Mouse (Mus musculus) midbrain, embryonic 10.5 days (tissue): ENCODE measurements around the gene Klf12. TPM values are rescaled to one million over a fixed set of nuclear protein-coding genes. Genes with fewer than 3 reads are reported as not detected.

Experiments used
- DNase-seq: peaks from one replicate; pipeline ENCODE4 v3.0.0-alpha.2; 2017; ENCODE audit warnings: low spot score
- H3K27ac ChIP-seq: fragments of 300-500 bp; sonication (generic); replicated peaks from 2 replicates; pipeline ENCODE4 v1.5.1; 2016; ENCODE audit warnings: mild to moderate bottlenecking
- H3K27me3 ChIP-seq: fragments of 300-500 bp; sonication (generic); 2 replicates; pipeline ENCODE4 v1.6.1; 2016; ENCODE audit warnings: low read depth, mild to moderate bottlenecking; ENCODE audit not compliant: poor library complexity, severe bottlenecking
- H3K36me3 ChIP-seq: fragments of 300-500 bp; sonication (generic); 2 replicates; pipeline ENCODE4 v1.6.1; 2016; ENCODE audit warnings: mild to moderate bottlenecking, moderate library complexity
- H3K4me1 ChIP-seq: fragments of 300-500 bp; sonication (generic); 2 replicates; pipeline ENCODE4 v1.6.1; 2016
- H3K4me3 ChIP-seq: fragments of 300-500 bp; sonication (generic); 2 replicates; pipeline ENCODE4 v1.5.1; 2016; ENCODE audit warnings: mild to moderate bottlenecking, moderate library complexity
- H3K9me3 ChIP-seq: fragments of 300-500 bp; sonication (generic); replicated peaks from 2 replicates; pipeline ENCODE4 v1.6.1; 2016; ENCODE audit warnings: mild to moderate bottlenecking
- WGBS: fragments of 180-500 bp; shearing (Covaris S2); methylation state at CpG from one replicate; pipeline ENCODE4 v1.1.7; 2016; 5-methylcytosine and 5-hydroxymethylcytosine counted together
- polyA plus RNA-seq: library from polyadenylated mRNA; unstranded; fragments of >200 nt; fragmentation: Nextera tagmentation; extraction: Ambion mirVana; gene quantifications from 2 replicates; pipeline ENCODE4 v1.2.1, GENCODE M21; 2016

The Klf12 gene
- polyA plus RNA-seq, 1 experiment from 2014 or later, result 15.8 TPM

DNA sequence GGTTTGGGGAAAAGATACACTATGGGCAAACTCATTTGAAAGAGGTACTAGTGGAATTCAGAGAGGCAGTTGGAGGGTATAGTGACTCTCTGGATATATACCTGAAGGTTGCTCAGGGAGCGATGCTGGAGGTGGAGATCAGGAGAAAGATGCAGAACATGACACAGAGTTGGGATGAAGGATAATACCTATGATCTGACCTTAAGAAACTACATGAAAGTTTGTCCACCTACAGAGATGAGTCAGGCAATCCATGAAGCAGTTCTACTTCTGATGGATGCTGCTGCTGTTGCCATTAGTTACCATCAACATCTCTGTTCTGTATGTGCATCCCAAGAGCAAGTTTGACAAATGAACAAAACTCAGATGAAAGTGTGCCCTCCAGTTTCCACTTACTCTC lies 222.0 kb downstream of the Klf12 start:
- H3K36me3 ChIP-seq, result no peaks in the 10 kb centered on the region

DNA sequence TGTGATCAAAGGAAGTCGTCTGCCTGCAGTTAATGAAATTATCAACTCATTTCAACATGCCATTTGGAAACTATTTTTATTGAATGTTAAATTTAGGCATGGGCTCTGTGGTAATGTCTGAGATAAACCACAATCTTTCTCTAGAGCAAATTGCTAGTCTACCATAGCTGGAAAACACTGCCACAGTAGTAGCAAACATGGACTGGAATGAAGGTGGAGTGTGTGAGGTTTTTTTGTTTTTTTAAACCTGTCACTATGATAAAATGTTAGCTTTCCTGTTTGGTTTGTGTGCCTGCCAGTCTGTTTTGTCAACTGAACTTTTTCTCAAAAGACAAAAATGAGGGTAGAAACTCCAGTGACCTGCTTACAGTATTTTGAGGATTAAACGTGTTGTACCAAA lies 230.3 kb downstream of the Klf12 start:
- H3K4me1 ChIP-seq, result no peaks in the 10 kb centered on the region
- no peaks in the 10 kb centered on the region for H3K9me3 ChIP-seq
- DNase-seq, result no peak
- no peak overlapping the region for H3K4me3 ChIP-seq
- H3K36me3 ChIP-seq, result peaks cover 13% of the 10 kb centered on the region
- H3K27me3 ChIP-seq, result no peaks in the 10 kb centered on the region
- H3K27ac ChIP-seq, result no peak overlapping the region
- WGBS, result 79% methylated on average over 2 of the region's 2 CpGs

More for the DNA sequence above, 222.0 kb downstream of the Klf12 start:
- WGBS, result 89% methylated on average over 1 of the region's 1 CpGs
- no peaks in the 10 kb centered on the region for H3K9me3 ChIP-seq
- DNase-seq, result no peak
- H3K27me3 ChIP-seq, result no peaks in the 10 kb centered on the region
- H3K27ac ChIP-seq, result no peak overlapping the region
- H3K4me1 ChIP-seq, result no peaks in the 10 kb centered on the region
- H3K4me3 ChIP-seq, result no peak overlapping the region

DNA sequence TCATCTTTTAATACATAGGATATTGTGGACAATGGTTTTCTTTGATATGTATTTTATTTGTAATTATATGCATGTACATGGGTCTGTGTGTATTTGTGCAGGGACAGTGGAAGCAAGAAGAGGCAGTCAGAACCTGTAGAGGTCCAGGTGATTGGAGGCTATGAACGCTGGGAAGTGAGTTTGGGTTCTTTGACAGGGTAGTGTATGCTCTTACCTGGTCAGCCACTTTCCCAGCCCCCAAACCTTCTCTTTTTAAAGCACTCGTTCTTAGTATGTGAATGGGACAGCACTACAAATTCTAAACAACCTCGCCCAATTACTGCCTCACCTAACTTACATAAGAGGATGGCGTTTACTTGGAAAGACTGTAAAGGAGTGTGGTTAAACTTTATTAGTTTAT lies 231.0 kb downstream of the Klf12 start:
- Histone ChIP-seq H3K36me3 (peaks cover 13% of the 10 kb centered on the region), H3K27ac (no peak overlapping the region), H3K4me3 (no peak overlapping the region), H3K9me3 (no peaks in the 10 kb centered on the region), H3K27me3 (no peaks in the 10 kb centered on the region), H3K4me1 (no peaks in the 10 kb centered on the region)
- no peak for DNase-seq
- 89% methylated on average over 4 of the region's 4 CpGs for WGBS

DNA sequence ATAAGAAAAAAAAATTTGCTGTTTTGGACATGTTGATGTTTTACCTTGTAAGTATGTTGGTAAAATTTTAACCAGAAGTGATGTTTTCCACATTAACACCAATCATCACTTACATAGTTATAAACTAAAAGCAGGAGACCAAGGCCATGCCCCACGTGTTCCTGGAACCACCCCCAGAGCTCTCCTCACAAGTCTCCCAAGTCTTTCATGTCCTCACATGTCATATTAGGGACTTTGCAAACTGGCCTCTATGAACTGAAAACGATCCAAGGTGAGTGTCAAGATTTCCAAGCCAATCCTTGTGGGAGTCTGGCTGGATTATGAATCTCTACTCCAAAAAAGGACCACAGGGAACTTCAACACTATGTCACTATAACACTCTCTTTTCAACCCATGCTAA lies 231.6 kb downstream of the Klf12 start:
- Histone ChIP-seq H3K4me1 (no peaks in the 10 kb centered on the region), H3K9me3 (no peaks in the 10 kb centered on the region), H3K27ac (no peak overlapping the region), H3K27me3 (no peaks in the 10 kb centered on the region), H3K36me3 (peaks cover 13% of the 10 kb centered on the region), H3K4me3 (no peak overlapping the region)
- 93% methylated on average over 2 of the region's 2 CpGs for WGBS
- no peak for DNase-seq

DNA sequence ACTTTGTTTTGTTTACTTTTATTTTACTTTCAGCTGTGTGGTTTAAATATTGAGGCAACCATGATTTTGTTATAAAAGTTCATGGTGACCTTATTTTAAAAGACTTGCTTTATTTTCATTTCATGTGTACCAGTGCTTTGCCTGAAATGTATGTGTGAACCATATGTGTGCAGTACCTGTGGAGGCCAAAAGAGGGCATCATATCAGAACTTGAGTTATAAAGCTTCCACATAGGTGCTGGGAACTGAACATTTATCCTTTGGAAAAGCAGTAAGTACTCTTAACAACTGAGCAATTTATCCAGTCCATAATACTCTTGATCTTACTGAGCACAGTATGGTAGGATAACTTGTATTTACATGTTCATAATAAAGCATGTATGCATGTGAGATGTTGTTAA lies 239.0 kb downstream of the Klf12 start:
- Histone ChIP-seq H3K27ac (no peak overlapping the region), H3K9me3 (no peaks in the 10 kb centered on the region), H3K4me3 (no peak overlapping the region), H3K4me1 (peaks cover 6% of the 10 kb centered on the region; the same call in 1 of the 2 replicates), H3K27me3 (no peaks in the 10 kb centered on the region), H3K36me3 (no peaks in the 10 kb centered on the region)
- no peak for DNase-seq

DNA sequence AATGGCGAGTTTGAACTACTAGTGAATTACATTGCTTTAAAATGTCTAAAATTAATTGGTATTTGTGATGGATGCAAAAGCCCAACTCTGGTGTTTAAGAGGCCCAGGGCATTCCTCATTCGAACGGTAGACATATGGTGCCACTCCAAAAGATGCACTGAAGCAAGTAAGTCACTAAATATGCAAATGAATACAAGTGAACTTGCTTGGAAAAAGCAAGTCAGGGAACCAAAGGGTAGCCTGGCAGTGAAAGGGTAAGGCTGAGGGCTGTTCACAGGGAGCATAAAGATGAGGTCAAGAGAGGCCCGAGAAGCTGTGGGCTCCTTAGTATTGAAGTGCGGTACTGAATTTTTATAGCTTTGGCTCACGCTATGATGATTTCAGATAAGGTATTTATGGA lies 242.7 kb downstream of the Klf12 start:
- Histone ChIP-seq H3K36me3 (no peaks in the 10 kb centered on the region), H3K27ac (no peak overlapping the region), H3K4me1 (peaks cover 6% of the 10 kb centered on the region; the same call in 1 of the 2 replicates), H3K27me3 (no peaks in the 10 kb centered on the region), H3K4me3 (no peak overlapping the region), H3K9me3 (no peaks in the 10 kb centered on the region)
- no peak for DNase-seq
- 69% methylated on average over 6 of the region's 6 CpGs for WGBS

DNA sequence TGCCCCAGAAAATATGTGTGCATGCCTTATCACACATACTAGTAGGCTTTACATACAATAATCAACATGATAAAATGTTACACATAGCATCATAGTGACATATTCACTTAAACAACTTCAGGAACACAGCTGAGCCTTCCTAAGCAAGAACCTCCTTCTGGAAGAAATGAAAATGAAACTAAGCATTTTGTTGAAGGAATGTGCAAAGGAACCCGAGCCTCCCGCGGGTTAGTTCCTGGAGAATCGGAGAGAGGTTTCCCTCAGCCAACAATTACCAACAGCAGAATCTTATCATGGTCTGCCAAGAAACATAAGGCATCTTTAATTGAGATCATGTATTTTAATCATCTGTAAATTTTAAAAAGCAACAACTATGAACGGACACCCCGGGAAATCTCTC lies 257.8 kb downstream of the Klf12 start:
- peaks cover 13% of the 10 kb centered on the region for H3K36me3 ChIP-seq
- no peak for DNase-seq
- no peak overlapping the region for H3K4me3 ChIP-seq
- WGBS, result 92% methylated on average over 6 of the region's 6 CpGs
- H3K4me1 ChIP-seq, result no peaks in the 10 kb centered on the region
- 0 out of 2 replicates have a peak, but pooled peaks cover 2% of the 10 kb centered on the region for H3K9me3 ChIP-seq
- no peaks in the 10 kb centered on the region for H3K27me3 ChIP-seq
- H3K27ac ChIP-seq, result no peak overlapping the region

DNA sequence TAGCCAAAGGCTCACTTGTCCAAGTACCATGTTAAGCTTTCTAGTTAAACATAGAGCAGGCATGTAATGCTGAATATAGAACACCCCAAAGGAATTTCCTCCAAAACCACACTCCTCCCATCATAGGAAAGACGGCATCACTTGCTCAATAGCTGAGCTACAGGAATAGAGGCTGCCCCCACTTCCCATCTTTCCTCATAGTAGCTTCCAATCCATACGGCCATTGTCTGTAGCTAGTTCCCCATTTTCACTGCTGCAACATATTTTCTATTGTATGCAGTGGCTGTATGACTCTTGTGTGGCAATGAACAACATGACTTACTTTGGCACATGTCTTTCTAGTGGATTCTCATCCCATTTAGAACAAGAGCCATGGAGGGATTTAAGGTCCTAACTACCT lies 267.3 kb downstream of the Klf12 start:
- no peaks in the 10 kb centered on the region for H3K4me1 ChIP-seq
- no peaks in the 10 kb centered on the region for H3K27me3 ChIP-seq
- no peak overlapping the region for H3K4me3 ChIP-seq
- WGBS, result 90% methylated on average over 2 of the region's 2 CpGs
- H3K36me3 ChIP-seq, result peaks cover 10% of the 10 kb centered on the region
- 0 out of 2 replicates have a peak, but pooled peaks cover 4% of the 10 kb centered on the region for H3K9me3 ChIP-seq
- no peak overlapping the region for H3K27ac ChIP-seq
- no peak for DNase-seq

DNA sequence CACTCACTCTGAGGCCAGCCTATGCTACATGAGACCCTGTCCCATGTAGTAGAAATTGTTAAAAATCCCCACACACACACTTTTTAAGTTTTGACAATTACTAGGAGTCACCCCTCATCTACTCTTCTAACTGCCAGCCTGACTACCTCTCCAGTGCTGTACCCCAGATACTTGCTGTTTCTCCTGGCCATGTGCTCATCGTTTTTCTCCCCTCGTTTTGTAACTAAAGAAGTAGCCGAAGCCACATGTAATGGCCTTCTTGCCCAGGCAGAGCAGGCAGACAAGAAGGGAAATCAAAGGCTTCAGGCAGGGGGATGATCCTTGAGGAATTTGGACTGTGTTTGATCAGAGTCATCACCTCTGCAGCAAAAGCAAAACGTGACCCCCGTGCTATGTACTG lies 274.0 kb downstream of the Klf12 start:
- 73% methylated on average over 5 of the region's 5 CpGs for WGBS
- no peaks in the 10 kb centered on the region for H3K36me3 ChIP-seq
- no peaks in the 10 kb centered on the region for H3K27me3 ChIP-seq
- no peaks in the 10 kb centered on the region for H3K4me1 ChIP-seq
- no peak overlapping the region for H3K27ac ChIP-seq
- no peak overlapping the region for H3K4me3 ChIP-seq
- no peak for DNase-seq
- no peaks in the 10 kb centered on the region for H3K9me3 ChIP-seq

DNA sequence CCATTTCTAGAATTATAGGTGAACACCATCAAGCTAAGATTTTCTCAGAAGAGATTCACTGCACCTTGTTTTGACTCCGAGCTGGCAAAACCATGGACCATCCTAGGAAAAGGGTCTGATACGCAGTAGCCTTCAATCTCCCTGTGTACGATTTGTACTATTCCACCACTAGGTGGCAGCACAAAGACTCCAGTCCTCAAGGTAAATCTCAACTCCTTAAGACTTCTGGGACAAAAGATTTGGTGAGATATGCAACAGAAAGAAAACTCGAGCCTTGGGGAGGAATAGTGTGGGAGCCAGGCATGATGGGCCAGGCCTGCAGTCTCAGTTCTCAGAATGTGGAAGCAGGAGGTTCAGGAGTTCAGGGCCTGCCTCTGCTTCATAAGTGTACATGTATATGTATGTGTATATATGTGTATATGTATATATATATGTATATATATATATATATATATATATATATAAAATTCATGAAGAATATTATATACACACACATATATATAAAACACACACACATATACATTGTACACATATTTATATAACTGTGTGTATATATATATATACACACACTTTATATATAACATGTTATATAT lies 274.6 kb downstream of the Klf12 start:
- no peaks in the 10 kb centered on the region for H3K27me3 ChIP-seq
- H3K4me1 ChIP-seq, result no peaks in the 10 kb centered on the region
- H3K36me3 ChIP-seq, result no peaks in the 10 kb centered on the region
- H3K4me3 ChIP-seq, result no peak overlapping the region
- no peak overlapping the region for H3K27ac ChIP-seq
- 47% methylated on average over 4 of the region's 4 CpGs for WGBS
- no peaks in the 10 kb centered on the region for H3K9me3 ChIP-seq
- peak; percentile 32 for DNase-seq

DNA sequence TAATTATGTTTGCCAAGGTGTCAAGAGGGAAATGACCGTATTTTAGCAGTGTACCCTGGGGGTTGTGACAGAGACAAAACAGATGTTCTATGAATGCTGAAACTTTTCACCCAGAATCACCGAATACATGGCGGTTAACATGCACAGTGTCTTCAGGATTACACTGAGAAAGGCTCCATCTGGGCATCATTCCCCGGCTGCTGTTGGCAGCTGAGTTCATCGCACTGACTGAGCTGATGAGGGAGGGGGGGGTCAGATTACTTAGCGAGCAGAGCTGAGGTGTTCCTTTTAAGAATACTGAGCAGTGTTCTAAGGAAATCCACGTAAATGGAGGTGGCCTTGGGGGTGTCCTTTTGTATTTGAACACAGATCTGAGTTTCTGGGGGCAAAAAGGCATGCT lies 301.0 kb downstream of the Klf12 start:
- Histone ChIP-seq H3K36me3 (0 out of 2 replicates have a peak, but pooled peaks cover 3% of the 10 kb centered on the region), H3K27ac (no peak overlapping the region), H3K4me3 (no peak overlapping the region), H3K4me1 (no peaks in the 10 kb centered on the region), H3K9me3 (no peaks in the 10 kb centered on the region), H3K27me3 (no peaks in the 10 kb centered on the region)
- no peak for DNase-seq
- WGBS, result 73% methylated on average over 7 of the region's 7 CpGs

DNA sequence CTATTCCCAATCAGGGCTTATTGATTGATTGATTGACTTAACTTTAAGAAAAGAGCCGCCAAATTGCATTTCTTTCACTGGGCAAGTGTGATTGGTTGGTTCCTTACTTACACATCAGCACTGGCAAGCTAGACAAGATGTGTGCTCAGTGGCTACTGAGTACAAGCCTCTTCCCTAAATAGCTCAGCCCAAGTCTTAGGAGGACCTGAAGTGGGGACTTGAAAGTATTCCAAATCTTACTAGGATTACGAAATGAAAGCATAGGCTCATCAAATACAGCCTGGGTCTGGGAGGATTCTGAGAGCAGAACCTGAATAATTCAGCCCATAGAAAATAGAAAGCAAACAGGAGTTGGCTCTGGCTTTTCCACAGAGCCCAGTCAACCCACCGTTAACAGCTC lies 303.3 kb downstream of the Klf12 start:
- Histone ChIP-seq H3K4me3 (no peak overlapping the region), H3K36me3 (no peaks in the 10 kb centered on the region), H3K9me3 (no peaks in the 10 kb centered on the region), H3K4me1 (no peaks in the 10 kb centered on the region), H3K27ac (no peak overlapping the region), H3K27me3 (no peaks in the 10 kb centered on the region)
- DNase-seq, result no peak
- 92% methylated on average over 3 of the region's 3 CpGs for WGBS

DNA sequence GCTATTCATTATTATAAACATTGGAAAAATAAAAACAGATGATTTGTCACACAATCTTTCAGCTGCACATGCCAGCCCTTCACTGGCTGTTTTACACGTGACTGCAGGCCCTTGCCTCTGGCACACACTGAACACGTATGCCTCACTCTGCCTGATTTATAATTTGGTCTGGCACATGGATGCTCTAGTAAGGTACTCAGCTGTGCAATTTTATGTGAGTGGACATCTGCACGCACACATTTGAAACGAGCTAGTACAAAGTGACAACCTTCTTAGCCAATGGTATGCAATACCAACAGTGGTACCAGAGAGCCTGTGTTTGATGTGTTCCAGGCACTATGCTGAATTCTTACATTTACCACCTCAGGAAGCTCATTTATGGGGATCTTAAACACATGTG lies 316.6 kb downstream of the Klf12 start:
- H3K4me1 ChIP-seq, result no peaks in the 10 kb centered on the region
- no peaks in the 10 kb centered on the region for H3K27me3 ChIP-seq
- no peaks in the 10 kb centered on the region for H3K9me3 ChIP-seq
- H3K4me3 ChIP-seq, result no peak overlapping the region
- no peaks in the 10 kb centered on the region for H3K36me3 ChIP-seq
- 93% methylated on average over 4 of the region's 4 CpGs for WGBS
- DNase-seq, result no peak
- H3K27ac ChIP-seq, result no peak overlapping the region
